Mouse (Mus musculus) heart, adult 2 months (tissue): ENCODE data around the gene Ms4a6c. TPM values are rescaled to one million over a fixed set of nuclear protein-coding genes. Genes with fewer than 3 reads are reported as not detected.
"Not testable (repeated sequence)": the region's sequence is repeated elsewhere in the genome, so short reads cannot be mapped to it uniquely, and the experiment has no call there.

Experiments used
- DNase-seq, 2 experiments: peaks; one replicate each; pipeline ENCODE4 v3.0.0; 2021
- H3K27ac ChIP-seq: fragments of 200-600 bp; 2 replicates; pipeline ENCODE4 v1.8.1; 2022
- H3K27me3 ChIP-seq: fragments of 200-500 bp; 2 replicates; pipeline ENCODE4 v1.6.1; 2012; ENCODE audit warnings: mild to moderate bottlenecking, low read length, inconsistent platforms, mixed read lengths; ENCODE audit not compliant: control insufficient read depth, insufficient read depth
- H3K36me3 ChIP-seq: fragments of 200-500 bp; 2 replicates; pipeline ENCODE4 v1.6.1; 2012; ENCODE audit warnings: low read length, inconsistent platforms; ENCODE audit not compliant: control insufficient read depth, insufficient read depth
- H3K4me1 ChIP-seq: fragments of 200-500 bp; 2 replicates; pipeline ENCODE4 v1.6.1; 2011; ENCODE audit warnings: low read length; ENCODE audit not compliant: control insufficient read depth, insufficient read depth
- H3K4me3 ChIP-seq: fragments of 200-600 bp; 2 replicates; pipeline ENCODE4 v1.8.1; 2022
- H3K79me2 ChIP-seq: fragments of 200-500 bp; replicated peaks from 2 replicates; pipeline ENCODE4 v1.6.1; 2012; ENCODE audit warnings: mild to moderate bottlenecking, inconsistent platforms, low read length, moderate library complexity, mixed read lengths; ENCODE audit not compliant: control insufficient read depth, insufficient read depth
- H3K9ac ChIP-seq: fragments of 200-500 bp; 2 replicates; pipeline ENCODE4 v1.6.1; 2012; ENCODE audit warnings: low read depth, mild to moderate bottlenecking, control low read depth, inconsistent platforms, low read length, mixed read lengths
- CTCF ChIP-seq: fragments of 200-600 bp; IDR thresholded peaks from 2 replicates; pipeline ENCODE4 v1.8.1; 2022; ENCODE audit warnings: antibody characterized with exemption, mild to moderate bottlenecking, moderate library complexity
- EP300 ChIP-seq: fragments of 200-500 bp; IDR thresholded peaks from 2 replicates; pipeline ENCODE4 v1.6.1; 2011; ENCODE audit warnings: low read depth, low read length, control low read depth; ENCODE audit not compliant: insufficient read depth
- POLR2A ChIP-seq: fragments of 200-500 bp; IDR thresholded peaks from 2 replicates; pipeline ENCODE4 v1.6.1; 2011; ENCODE audit warnings: mild to moderate bottlenecking, low read depth, low read length, control low read depth; ENCODE audit not compliant: insufficient read depth
- WGBS: fragments of 180-500 bp; shearing (Covaris S2); methylation state at CpG from one replicate; pipeline ENCODE4 v1.1.7; 2018; 5-methylcytosine and 5-hydroxymethylcytosine counted together
- intact Hi-C: fragments of 180-260 bp; cut with DNase I; formaldehyde crosslinking; loops from one replicate; pipeline ENCODE4 v1.15.1; 2025
- long read RNA-seq: library from polyadenylated mRNA; stranded (forward); transcript quantifications from one replicate; pipeline ENCODE4 v2.0.0, GENCODE M21; 2021
- polyA plus RNA-seq: library from polyadenylated mRNA; depleted of rRNA; stranded (reverse); fragments of >200 nt; gene quantifications from 2 replicates; pipeline ENCODE4 v1.2.3, GENCODE M21; 2012; rRNA removed
- total RNA-seq, 2 experiments: library from RNA; stranded (reverse); gene quantifications; 2 replicates each; pipeline ENCODE4 v1.2.3; 2021

Gene Ms4a6c
- total RNA-seq (1 to 10 TPM; 8.1 to 9.1 TPM), polyA plus RNA-seq (3.9 and 4.0 TPM in 2 replicates)
- long read RNA-seq, partial matches to known transcripts, result 0 of 1 reads
- long read RNA-seq, other reads (novel, unspliced or antisense), result 0 of 1 reads

DNA sequence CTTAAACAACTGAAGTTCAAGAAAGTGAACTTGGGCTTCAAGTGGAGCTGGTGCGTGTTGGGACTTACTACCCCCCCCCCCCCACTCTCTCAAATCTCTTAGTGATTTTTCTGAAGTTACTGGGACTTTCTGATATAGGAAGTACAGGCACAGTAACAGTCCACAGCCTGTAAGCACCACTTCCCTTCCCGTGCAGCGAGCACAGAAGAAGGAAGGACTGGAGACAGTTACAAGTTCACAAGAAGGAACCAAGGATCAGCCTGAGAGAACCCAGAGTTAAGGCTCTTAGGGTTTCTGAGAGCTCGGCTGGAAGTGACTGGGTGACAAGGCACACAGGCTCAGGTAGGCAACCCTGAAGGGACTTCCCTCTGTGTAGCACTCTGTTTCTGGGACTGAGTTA is at the start of gene Ms4a6c:
TSS of gene Ms4a6c (plus strand) at position 152 of the 400 bp plus-strand sequence.
- WGBS, result 60% methylated on average over 4 of the region's 4 CpGs
- H3K9ac ChIP-seq, H3K79me2 ChIP-seq, H3K36me3 ChIP-seq, H3K27ac ChIP-seq, H3K27me3 ChIP-seq, H3K4me3 ChIP-seq, intact Hi-C loops, H3K4me1 ChIP-seq, DNase-seq: not testable (repeated sequence)

DNA sequence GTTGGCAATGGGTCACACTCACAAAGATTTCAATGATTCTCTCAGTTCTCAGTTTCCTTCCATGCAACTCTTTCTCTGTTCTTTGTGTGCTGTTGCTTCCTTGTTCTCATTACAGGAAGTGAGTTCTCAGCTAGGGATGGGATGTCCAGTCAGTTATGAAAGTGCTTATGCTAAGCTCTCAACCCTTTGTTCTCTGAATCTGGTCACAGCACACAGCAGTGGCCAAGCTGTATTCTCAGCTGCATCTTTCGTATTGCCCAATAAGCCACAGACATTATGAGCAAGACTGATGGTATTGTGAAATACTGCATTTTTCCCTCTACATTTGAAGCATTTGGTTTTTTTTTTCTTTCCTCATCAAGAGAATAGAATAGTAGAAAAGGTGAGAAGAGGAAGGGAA is 38.0 kb upstream of the Ms4a6c start:
- 79% methylated on average over 1 of the region's 1 CpGs for WGBS
- H3K9ac ChIP-seq, H3K4me3 ChIP-seq, H3K79me2 ChIP-seq, H3K4me1 ChIP-seq, H3K27me3 ChIP-seq, H3K36me3 ChIP-seq, intact Hi-C loops, DNase-seq, H3K27ac ChIP-seq: not testable (repeated sequence)

DNA sequence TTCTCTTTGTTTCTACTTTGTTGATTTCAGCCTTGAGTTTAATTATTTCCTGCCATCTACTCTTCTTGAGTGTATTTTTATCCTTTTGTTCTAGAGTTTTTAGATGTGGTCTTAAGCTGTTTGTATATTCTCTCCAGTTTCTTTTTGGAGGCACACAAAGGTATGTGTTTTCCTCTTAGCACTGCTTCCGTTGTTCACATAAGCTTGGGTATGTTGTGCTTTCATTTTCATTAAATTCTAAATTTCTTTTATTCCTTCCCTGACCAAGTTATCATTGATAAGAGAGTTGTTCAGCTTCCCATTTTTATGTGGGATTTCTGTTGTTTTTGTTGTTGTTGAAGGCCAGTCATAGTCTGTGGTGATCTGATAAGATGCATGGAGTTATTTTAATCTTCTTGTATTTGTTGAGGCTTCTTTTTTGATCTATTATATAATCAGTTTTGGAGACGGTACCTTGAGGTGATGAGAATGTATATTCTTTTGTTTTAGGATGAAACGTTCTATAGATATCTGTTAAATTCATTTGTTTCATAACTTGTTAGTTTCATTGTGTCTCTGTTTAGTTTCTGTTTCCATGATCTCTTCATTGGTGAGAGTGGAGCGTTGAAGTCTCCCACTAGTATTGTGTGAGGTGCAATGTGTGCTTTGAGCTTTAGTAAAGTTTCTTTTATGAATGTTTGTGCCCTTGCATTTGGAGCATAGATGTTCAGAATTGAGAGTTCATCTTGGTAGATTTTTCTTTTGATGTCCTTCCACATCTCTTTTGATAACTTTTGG is 33.9 kb upstream of the Ms4a6c start:
- Histone ChIP-seq H3K27me3 (no peaks in the 10 kb centered on the region), H3K79me2 (no peaks in the 10 kb centered on the region), H3K4me1 (no peaks in the 10 kb centered on the region), H3K4me3 (no peak overlapping the region), H3K36me3 (no peaks in the 10 kb centered on the region), H3K9ac (no peak overlapping the region), H3K27ac (no peak overlapping the region)
- intact Hi-C loops, result no loop called here
- WGBS, result 77% methylated on average over 4 of the region's 4 CpGs
- TF ChIP-seq CTCF (no peak), POLR2A (no peak), EP300 (no peak)
- DNase-seq, result no peak

DNA sequence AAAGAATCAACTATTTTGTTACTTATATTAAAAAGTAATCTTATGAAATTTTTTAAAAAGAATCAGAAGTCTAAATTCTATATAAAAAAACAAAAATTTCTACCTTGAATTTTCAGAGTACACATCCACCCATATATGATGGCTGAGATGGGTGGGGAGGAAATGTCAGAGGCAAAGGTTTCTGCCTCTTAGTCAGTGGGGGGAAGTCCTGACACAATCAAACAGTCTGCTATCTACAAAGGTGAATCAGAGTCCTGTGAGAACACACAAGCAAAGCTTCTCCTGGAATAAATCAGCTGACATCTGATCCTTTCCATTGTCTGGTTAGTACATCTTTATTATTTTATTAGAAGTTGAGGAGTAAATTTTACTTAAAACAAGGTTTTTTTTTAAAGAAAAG is 25.8 kb upstream of the Ms4a6c start, which contains the start of gene Ms4a4b:
TSS of gene Ms4a4b (plus strand) at position 216 of the 400 bp plus-strand sequence.
- H3K4me3 ChIP-seq, result no peak within 1 kb of the TSS
- H3K36me3 ChIP-seq, result no peaks in the 10 kb centered on the region
- H3K4me1 ChIP-seq, result no peaks in the 10 kb centered on the region
- intact Hi-C loops, result no loop called here
- H3K27ac ChIP-seq, result no peak within 1 kb of the TSS
- TF ChIP-seq CTCF (no peak), POLR2A (no peak), EP300 (no peak)
- H3K79me2 ChIP-seq, result no peaks in the 10 kb centered on the region
- no peak for DNase-seq
- no peaks in the 10 kb centered on the region for H3K27me3 ChIP-seq
- no peak within 1 kb of the TSS for H3K9ac ChIP-seq

DNA sequence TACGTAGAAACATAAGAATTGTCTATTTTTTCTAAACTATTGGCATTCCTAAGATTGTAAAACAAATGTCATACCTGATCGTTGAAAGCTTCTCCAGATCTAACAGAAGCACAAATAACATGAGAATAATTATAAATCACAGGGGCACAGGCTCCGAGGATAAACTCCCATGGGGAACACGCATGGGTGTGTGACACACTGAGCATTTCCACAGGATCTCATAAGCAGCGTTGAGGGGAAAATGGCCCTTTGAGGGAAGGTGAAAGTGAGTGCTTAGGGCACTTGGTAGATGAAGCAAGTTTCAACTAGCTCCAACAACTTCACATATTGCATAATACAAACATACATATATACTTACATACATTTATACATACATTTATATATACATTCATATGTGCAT is 25.2 kb upstream of the Ms4a6c start:
- no peaks in the 10 kb centered on the region for H3K27me3 ChIP-seq
- H3K9ac ChIP-seq, result no peak overlapping the region
- H3K36me3 ChIP-seq, result no peaks in the 10 kb centered on the region
- DNase-seq, result no peak
- intact Hi-C loops, result no loop called here
- no peaks in the 10 kb centered on the region for H3K79me2 ChIP-seq
- 68% methylated on average over 5 of the region's 5 CpGs for WGBS
- H3K4me3 ChIP-seq, result no peak overlapping the region
- H3K4me1 ChIP-seq, result no peaks in the 10 kb centered on the region
- TF ChIP-seq CTCF, result no peak
- H3K27ac ChIP-seq, result no peak overlapping the region

DNA sequence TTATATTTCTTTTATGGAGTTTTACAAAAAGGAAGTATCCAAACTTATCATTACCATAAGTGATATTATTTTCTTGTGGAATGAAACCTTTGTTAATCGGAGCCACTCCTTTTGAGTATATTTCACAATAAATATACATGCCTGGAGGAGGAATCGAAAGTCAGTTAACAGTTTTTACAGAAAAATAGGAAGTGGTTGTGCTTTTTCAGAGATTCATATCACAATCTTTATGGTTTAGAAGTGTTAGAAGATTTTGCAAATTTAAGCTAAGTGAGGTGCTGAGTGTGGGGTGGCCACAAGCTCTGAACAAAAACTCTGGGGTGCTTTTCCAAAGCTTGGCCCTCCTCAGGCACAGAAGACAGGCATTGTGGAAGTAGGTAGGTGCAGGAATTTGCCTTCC is 21.9 kb upstream of the Ms4a6c start:
- no peak overlapping the region for H3K4me3 ChIP-seq
- intact Hi-C loops, result no loop called here
- H3K4me1 ChIP-seq, result no peaks in the 10 kb centered on the region
- no peaks in the 10 kb centered on the region for H3K79me2 ChIP-seq
- 69% methylated on average over 2 of the region's 2 CpGs for WGBS
- DNase-seq, result no peak
- no peaks in the 10 kb centered on the region for H3K36me3 ChIP-seq
- H3K27me3 ChIP-seq, result no peaks in the 10 kb centered on the region
- H3K27ac ChIP-seq, result no peak overlapping the region
- no peak overlapping the region for H3K9ac ChIP-seq
- no peak for TF ChIP-seq EP300
- no peak for TF ChIP-seq POLR2A
- TF ChIP-seq CTCF, result no peak

DNA sequence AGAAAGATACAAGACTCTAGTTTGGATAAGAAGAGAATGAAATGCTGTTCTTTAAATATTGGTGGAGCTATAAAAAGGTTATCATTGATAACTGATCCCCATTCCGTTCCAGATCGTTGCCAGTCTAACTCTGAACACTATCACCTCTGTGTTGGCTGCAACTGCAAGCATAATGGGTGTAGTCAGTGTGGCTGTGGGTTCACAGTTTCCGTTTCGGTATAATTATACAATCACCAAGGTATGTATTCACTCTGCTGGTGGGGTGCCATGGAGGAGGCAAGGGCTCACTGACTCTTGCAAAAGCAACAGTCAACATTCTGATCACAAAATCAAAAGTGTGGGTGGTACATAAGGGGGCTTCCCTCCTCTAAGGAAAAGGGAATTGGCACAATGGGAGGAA is 10.1 kb upstream of the Ms4a6c start:
- H3K36me3 ChIP-seq, DNase-seq, H3K4me1 ChIP-seq, H3K27ac ChIP-seq, H3K79me2 ChIP-seq, H3K27me3 ChIP-seq, H3K9ac ChIP-seq, H3K4me3 ChIP-seq, intact Hi-C loops: not testable (repeated sequence)
- 69% methylated on average over 4 of the region's 4 CpGs for WGBS

DNA sequence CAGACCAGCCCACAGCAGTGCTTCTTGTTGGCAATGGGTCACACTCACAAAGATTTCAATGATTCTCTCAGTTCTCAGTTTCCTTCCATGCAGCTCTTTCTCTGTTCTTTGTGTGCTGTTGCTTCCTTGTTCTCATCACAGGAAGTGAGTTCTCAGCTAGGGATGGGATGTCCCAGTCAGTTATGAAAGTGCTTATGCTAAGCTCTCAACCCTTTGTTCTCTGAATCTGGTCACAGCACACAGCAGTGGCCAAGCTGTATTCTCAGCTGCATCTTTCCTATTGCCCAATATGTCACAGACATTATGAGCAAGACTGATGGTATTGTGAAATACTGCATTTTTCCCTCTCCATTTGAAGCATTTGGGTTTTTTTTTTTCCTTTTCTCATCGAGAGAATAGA is 4.4 kb upstream of the Ms4a6c start:
- intact Hi-C loops, H3K4me3 ChIP-seq, H3K27me3 ChIP-seq, H3K27ac ChIP-seq, H3K36me3 ChIP-seq, H3K79me2 ChIP-seq, H3K9ac ChIP-seq, DNase-seq, H3K4me1 ChIP-seq: not testable (repeated sequence)
- 6% methylated on average over 1 of the region's 1 CpGs for WGBS
